Mouse (Mus musculus): ENCODE data around the gene Olfr492.

The Olfr492 gene

GRCm38 (mm10) chr7:108323574-108323973, at the start of gene Olfr492:
TSS of gene Olfr492 (minus strand) at chr7:108323674.
- no peak for DNase-seq

GRCm38 (mm10) chr7:108365035-108365434, 41.6 kb upstream of the Olfr492 start, which contains the start of gene Olfr494:
TSS of gene Olfr494 (plus strand) at chr7:108365335.
- no peak for DNase-seq

GRCm38 (mm10) chr7:108346879-108347278, 23.4 kb upstream of the Olfr492 start, which contains the start of gene Olfr493:
TSS of gene Olfr493 (minus strand) at chr7:108346979.
- no peak for DNase-seq

GRCm38 (mm10) chr7:108313151-108313550, 10.3 kb downstream of the Olfr492 start, which contains the start of gene Olfr491:
TSS of gene Olfr491 (plus strand) at chr7:108313451.
- DNase-seq, result no peak

GRCm38 (mm10) chr7:108288834-108289233, 34.6 kb downstream of the Olfr492 start, which contains the start of gene Olfr490:
TSS of gene Olfr490 (minus strand) at chr7:108288934.
- DNase-seq, result no peak

All from liver (tissue).